Mouse (Mus musculus): Measurements from ENCODE around the gene Smc1a.

Smc1a gene

DNA sequence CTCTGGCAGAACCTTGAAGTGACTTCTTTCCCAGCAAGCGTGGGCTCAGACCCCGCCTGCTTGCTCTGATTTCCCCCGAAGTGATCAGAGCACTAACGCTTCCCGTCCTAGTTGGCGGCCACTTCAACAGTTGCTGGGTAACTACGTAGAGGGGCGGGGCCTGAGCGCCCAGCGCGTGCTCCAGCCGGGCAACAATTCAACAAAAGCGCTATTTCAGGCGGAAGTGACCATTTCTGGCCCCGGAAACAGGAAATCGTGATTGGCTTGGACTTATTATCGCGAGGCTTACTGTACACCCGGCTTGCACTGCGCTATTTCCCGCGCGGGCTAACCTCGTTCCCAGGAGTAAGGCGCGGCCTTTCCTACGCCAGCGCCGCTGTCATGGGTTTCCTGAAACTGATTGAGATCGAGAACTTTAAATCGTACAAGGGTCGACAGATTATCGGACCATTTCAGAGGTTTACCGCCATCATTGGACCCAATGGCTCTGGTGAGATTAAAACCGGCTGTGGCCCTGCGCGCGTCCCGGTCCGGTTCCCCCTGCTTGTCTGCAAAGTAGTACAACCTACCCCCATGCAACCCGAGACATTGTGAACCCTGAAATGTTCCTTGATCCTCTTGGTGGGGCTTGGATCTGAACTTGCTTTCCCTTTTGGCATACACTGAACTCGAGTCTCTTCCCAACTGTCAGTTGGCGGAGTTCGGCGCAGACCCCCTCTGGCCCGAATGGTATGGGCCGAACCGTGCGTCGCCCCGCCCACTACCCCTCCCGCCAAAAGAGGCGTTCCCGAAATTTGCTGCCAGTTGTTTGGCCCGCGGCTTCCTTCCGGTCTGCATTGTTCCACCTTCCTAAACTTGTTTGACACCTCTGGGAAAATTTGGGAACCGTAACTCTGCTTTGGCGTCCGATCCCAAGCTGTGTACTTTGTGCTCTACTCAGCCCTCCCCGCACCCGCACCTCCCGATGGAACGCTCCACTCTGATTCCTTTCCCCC, at the start of gene Smc1a, which contains the start of gene Ribc1:
Gene Smc1a (plus strand): TSS at position 278 of the 995 bp plus-strand sequence.
Gene Ribc1 (minus strand): TSS at position 145 of the 995 bp plus-strand sequence.
- peak; percentile 22; the same call in 1 of the 2 replicates for TF ChIP-seq GATA4 (IDR thresholded peaks at IDR 0.05; ENCODE audit: insufficient replicate concordance, low read length)

DNA sequence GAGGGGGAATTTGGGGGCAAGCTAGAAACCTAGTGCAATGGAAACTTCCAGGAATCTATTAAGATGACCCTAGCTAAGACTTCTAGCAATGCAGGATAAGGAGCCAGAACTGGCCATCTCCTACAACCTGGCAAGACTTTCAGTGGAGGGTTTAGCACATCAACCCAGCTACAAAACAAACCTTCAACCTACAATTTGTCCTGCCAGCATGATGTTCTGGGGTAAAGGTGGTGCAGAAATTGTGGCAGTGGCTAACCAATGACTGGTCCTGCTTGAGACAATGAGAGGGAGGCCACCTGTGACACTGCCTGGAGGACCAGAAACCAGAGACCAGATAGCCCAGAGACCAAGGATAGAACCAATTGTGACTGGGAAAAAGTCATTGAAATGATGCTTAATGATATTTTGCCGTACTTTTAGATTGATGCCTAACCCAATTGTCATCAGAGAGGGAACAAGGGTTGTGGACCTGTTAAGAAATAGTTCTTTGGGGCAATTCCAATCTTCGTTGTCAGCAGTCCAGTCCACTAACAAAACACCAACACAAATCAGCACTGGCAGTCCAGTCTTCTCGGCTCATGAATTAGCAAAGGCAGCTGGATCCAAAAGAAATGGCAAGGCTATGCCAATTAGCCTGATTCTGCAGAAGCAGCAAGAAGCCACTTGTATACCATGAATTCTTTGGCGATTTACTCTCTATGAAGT, 17.1 kb upstream of the Smc1a start:
- no peak for TF ChIP-seq GATA4 (IDR thresholded peaks at IDR 0.05; ENCODE audit: insufficient replicate concordance, low read length)

DNA sequence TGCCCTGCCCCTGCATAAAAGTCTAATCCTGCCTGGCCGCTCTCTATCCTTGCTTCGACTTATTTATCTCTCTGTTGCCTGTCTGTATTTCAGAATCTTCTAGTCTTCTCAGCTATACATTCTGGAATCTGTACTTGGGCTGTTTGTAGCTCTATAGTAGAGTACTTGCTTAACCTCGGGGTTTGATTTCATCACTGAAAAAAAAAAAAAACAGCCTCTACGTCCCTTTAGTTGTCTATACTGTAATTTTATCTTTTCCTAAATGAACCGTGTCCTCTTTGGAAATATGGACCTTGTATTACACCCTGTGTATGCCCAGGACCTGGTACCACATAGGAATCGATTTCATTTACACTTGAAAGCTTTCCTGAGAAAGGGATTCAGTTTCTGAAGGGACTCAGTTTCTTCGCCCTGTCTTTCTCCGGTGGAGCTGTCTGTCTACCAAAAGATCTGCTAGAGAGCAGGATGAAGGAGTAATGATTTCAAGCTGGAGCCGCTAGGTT, 15.0 kb upstream of the Smc1a start:
- no peak for TF ChIP-seq GATA4 (IDR thresholded peaks at IDR 0.05; ENCODE audit: insufficient replicate concordance, low read length)

DNA sequence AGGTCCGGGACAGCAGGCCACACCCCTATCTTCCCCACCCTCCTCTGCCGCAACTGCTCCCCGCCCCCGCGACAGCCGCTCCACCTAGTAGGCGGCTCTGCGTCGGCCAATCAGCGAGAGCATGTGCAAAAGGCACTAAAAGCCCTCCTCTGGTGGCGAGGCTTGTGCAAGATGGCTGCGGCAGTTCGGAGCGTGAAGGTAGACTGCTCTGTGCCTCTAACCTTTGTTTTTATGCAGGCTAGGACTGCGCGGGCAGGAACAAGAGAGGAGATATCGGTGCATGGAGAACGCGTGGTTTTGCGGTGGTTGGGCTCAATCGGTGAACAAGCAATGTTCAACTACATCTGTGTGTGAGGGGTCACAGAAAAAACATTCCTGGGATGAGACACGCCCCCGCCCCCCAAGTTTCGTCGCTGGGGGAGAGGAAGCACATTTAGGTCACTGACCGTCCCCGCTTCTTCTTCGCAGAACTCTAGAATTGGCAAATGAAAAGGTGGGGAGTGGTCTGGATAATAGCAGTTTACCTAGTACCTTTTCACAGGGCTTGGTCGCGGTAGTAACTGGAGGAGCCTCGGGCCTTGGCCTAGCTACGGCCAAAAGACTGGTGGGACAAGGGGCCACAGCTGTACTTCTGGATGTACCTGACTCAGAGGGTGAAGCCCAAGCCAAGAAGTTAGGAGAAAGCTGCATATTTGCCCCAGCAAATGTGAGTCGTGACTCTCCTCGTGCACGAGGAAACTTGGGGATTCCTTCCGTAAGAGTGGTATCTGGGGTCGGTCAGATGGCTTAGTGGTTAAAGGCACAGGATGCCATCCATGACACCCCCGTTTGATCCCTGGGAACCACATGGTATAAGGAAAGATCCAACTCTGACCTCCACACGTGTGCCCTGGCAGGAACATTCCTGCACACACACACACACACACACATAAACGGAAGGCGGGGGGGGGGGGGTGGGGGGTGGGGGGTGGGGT, 14.2 kb upstream of the Smc1a start, which contains the start of gene Hsd17b10:
Gene Hsd17b10 (plus strand): TSS at position 109 of the 974 bp plus-strand sequence.
- TF ChIP-seq GATA4 (IDR thresholded peaks at IDR 0.05; ENCODE audit: insufficient replicate concordance, low read length): no peak; the same call in 1 of the 2 replicates

DNA sequence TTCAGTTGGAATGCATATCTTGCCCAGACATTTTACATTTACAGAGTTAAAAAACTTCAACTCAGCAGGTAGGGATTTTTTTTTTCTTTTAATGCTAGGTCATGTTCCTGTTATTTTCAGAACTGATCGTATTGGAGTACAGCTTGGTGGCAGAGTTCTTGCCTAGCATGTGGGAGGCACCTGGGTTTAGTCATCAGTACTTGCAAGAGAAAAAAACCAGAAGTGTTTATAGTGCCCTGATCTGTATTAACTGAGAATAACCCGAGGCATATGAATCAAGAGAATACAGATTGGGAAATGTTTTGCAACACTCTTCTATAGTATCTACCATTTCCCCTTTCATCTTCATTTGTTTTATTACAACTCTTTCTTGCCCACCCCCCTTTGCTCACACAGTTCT, 13.4 kb upstream of the Smc1a start:
- no peak for TF ChIP-seq GATA4 (IDR thresholded peaks at IDR 0.05; ENCODE audit: insufficient replicate concordance, low read length)

DNA sequence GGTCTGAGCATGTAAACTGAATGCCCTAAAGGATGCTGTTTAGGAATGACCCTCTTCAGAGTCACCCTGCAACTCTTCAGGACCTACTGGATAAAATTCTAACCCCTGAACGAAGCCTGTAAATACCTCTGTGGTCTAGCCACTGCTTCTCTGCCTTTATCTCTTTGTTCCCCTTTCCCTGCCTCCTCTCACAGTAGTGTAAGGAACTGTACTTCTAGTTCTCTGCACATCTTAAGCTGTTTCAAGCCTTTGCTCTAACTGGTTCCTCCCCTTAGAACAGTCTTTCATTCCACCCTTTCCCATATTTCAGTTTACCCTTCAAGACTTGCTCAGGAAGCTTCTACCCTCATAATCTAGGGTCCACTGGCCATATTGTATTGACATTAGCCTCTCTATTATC, 8.4 kb upstream of the Smc1a start:
- TF ChIP-seq GATA4 (IDR thresholded peaks at IDR 0.05; ENCODE audit: insufficient replicate concordance, low read length): no peak

DNA sequence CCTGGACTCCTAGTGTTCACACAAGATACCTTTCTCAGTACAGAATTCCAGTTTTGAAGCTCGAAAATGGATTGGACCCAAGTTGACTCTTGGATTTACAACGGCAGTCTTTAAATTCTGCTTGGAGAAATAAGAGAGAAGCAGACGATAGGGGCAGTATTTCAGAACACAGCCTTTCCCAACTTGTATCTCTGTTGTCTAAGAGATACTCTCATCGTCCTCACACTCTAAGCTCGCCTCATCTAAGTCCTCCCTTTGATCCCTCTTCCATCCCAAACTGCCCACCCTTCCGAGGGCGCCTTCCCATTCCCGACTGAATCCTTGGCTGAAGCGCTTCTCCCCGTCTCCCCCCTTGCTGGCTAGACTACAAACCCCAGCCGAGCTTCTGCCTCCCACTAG, 477 bp upstream of the Smc1a start:
- no peak for TF ChIP-seq GATA4 (IDR thresholded peaks at IDR 0.05; ENCODE audit: insufficient replicate concordance, low read length)

DNA sequence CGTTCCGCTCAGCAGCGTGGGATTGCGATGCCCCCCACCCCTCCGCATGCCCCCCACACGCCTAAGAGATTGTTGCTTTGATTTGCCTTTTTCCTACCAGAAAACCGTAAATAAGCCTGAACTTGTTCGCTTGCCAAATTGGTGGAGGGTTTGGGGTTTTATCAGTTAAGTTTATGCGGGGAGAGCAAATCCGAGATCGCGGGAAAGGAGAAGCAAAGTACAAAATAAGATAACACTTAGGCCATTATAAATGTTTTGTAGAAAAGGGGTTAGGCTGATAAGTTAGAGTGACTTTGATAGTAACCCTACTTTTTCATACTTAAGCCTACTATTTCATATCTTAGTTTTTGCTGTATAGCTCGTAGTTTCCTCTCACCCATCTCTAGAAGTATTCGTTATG, 958 bp downstream of the Smc1a start:
- no peak for TF ChIP-seq GATA4 (IDR thresholded peaks at IDR 0.05; ENCODE audit: insufficient replicate concordance, low read length)

DNA sequence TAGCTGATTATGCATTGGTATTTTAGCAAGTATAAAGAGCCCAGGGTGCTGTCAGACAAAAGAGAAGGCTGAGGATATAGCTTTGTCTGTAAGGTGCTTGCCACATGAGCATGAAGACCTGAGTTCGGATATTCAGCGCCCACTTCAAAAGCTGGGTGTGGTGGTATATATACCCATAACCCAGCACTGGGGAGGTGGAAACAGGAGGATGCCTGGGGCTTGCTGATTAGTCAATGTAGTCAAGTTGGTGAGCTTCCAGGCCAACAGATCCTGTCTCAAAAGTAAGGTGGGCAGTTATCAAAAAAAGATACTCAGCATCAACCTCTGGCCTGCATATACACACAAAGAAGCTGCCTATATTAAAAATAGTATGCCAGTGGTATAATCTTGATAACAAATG, 3.1 kb downstream of the Smc1a start:
- TF ChIP-seq GATA4 (IDR thresholded peaks at IDR 0.05; ENCODE audit: insufficient replicate concordance, low read length): no peak

DNA sequence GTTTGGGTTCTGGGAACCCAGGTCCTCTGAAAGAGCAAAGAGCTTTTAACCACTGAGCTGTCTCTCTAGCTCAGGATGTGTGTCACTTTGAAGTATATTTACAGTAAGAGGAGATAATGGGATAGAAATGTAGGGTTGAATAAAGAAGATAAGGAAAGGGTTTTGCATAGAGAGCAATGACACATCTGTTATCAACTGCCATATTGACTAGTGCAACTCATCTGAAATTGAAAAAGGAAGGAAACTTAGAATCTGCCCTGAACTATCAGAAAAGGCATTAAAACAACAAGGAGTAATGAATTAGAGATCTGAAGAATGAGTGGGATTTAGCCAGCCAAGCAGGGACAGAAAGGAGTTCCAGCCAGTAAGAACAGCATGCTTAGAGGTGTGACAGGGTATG, 23.6 kb downstream of the Smc1a start:
- no peak for TF ChIP-seq GATA4 (IDR thresholded peaks at IDR 0.05; ENCODE audit: insufficient replicate concordance, low read length)

DNA sequence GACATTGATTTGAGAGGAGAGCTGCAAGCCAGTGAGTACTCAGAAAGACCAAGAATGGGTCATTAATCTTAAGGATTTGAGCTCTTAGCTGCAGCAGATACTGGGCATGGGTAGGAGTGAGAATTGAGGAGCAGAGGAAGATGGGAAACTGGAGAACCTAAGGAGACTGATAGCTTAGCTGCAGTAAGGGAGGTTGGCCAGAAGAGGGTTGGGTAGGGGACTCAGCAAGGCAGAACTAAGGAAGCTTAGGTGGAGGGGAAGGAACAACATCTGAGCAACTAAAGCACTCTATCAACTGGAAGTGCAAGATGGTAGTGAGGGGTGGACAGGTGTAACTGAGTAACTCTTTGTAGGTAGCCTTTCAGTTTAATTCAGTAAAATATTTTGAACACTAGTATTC, 31.0 kb downstream of the Smc1a start:
- no peak for TF ChIP-seq GATA4 (IDR thresholded peaks at IDR 0.05; ENCODE audit: insufficient replicate concordance, low read length)

DNA sequence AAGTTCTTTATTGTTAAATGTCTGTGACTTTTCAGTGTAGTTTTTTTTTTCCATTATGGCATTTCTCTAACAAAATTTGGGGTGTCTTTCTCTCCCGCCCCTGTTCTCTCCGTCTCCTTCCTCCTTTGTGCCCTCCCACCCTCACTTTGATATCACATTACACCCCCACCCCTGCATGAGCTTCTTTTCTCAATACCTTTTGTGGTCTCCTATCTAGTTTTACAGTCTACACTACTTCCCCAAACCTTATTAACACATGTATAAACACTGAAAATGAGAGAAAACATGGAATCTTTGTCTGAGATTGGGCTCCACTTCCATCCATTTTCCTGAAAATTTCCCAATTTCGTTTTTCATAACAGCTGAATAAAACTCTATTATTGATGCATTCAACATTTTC, 36.3 kb downstream of the Smc1a start:
- no peak for TF ChIP-seq GATA4 (IDR thresholded peaks at IDR 0.05; ENCODE audit: insufficient replicate concordance, low read length)

DNA sequence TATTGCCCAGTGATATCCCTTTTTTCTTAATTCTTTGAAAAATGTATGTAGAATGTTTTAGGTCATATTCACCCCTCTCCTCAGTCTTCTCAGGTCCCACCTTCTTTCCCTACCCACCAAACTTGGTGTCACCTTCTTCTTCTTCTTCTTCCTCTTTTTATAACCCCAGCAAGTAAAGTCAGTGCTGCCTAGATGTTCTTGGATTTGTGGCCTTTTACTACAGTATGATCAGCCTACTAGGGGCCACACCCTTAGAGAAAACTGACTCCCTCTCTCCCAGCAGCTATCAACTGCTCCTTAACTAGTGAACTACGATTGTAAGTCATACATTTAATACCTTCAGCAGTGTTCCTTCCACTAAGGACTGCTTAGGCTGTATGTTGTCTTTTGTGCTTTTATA, 37.9 kb downstream of the Smc1a start:
- TF ChIP-seq GATA4 (IDR thresholded peaks at IDR 0.05; ENCODE audit: insufficient replicate concordance, low read length): no peak

DNA sequence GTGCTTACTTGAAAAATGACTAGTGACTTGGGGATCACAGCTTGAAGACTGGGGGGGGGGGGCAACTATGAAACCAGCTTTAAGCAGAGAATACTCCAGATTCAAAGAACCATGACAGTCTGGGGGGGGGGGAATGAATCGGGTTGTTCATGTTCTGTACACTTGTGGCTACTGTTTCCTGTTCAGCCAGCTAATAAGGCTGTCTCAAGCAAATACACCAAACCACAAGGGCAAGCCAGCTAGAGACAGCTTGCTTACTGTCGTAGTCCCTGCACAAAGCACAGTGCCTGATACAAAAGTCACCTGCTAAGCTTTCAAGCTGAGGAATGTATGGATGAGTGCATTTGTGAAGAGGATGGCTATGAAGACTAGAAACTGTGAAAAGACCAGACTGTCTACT, 49.4 kb downstream of the Smc1a start:
- TF ChIP-seq GATA4 (IDR thresholded peaks at IDR 0.05; ENCODE audit: insufficient replicate concordance, low read length): no peak

DNA sequence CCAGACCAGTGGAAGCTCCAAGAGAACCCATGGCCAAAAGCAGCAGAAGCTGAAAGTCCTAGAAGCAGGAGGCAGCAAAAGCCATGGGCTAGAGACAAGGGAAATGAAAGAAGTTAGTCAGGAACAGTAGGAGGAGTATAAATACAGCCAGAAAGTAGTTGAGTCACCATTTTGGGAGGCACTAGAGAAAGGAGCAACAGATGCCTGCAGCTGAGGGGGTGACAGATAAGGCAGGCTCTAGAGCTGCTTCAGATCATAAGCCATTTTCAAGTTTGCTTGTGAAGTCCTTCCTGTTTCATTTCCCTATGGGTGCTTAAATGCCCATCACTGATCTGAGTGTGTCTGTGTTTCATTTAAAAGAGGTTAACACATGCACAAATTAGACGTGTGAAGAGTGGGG, 51.6 kb downstream of the Smc1a start:
- no peak for TF ChIP-seq GATA4 (IDR thresholded peaks at IDR 0.05; ENCODE audit: insufficient replicate concordance, low read length)

Data from liver, adult (tissue).